Mouse (Mus musculus) kidney, adult 2 months (tissue): Measurements from ENCODE around the gene Lrch4.

Source experiments
- CTCF ChIP-seq: fragments of 200-500 bp; conservative IDR thresholded peaks from 2 replicates; pipeline ENCODE4 v1.5.1; 2011; ENCODE audit warnings: low read depth, mild to moderate bottlenecking, control low read depth, low read length, moderate library complexity, mixed read lengths; ENCODE audit not compliant: insufficient read depth, insufficient read length
- POLR2A ChIP-seq: fragments of 200-500 bp; IDR thresholded peaks from one replicate; pipeline ENCODE4 v1.6.1; 2011; ENCODE audit warnings: low read depth, low read length, control low read depth

DNA sequence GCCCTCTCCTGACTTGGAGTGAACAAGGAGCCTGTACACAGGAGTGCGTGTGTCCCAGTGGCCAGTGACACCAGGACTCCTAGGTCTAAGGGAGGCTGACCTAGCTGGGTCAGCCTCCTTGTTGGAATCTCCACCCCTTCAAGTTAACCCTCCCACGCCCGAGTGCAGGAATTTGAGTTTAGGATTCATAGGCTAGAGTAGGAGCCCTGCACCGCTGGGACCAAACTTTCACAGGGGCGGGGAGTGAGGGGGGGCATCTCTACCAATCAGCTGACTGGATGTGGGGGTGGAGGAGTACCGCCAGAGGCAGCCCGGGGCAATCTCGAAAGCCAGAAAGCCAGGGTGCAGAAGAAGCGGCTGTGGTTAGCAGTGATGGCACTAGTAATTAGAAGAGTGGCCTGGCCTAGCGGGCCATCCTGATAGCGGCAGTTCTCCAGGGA, 16.8 kb downstream of the Lrch4 start, which contains the start of gene Irs3:
- TF ChIP-seq POLR2A (no peak), CTCF (no peak)
